Mouse (Mus musculus) cerebellum, adult (tissue): ENCODE measurements around the gene Fam161a.
A peak's percentile ranks its signal among the peaks of the same experiment; 100 is the strongest.
"Not testable (repeated sequence)": the region's sequence is repeated elsewhere in the genome, so short reads cannot be mapped to it uniquely, and the experiment has no call there.

ENCODE experiments used
- ATAC-seq: cut with Nextera tagmentation; 2 replicates; pipeline ENCODE4 v1.9.2; 2017; ENCODE audit warnings: mild to moderate bottlenecking, moderate library complexity, mixed read lengths; ENCODE audit not compliant: insufficient number of reproducible peaks, low FRiP score, low TSS enrichment

Gene Fam161a

DNA sequence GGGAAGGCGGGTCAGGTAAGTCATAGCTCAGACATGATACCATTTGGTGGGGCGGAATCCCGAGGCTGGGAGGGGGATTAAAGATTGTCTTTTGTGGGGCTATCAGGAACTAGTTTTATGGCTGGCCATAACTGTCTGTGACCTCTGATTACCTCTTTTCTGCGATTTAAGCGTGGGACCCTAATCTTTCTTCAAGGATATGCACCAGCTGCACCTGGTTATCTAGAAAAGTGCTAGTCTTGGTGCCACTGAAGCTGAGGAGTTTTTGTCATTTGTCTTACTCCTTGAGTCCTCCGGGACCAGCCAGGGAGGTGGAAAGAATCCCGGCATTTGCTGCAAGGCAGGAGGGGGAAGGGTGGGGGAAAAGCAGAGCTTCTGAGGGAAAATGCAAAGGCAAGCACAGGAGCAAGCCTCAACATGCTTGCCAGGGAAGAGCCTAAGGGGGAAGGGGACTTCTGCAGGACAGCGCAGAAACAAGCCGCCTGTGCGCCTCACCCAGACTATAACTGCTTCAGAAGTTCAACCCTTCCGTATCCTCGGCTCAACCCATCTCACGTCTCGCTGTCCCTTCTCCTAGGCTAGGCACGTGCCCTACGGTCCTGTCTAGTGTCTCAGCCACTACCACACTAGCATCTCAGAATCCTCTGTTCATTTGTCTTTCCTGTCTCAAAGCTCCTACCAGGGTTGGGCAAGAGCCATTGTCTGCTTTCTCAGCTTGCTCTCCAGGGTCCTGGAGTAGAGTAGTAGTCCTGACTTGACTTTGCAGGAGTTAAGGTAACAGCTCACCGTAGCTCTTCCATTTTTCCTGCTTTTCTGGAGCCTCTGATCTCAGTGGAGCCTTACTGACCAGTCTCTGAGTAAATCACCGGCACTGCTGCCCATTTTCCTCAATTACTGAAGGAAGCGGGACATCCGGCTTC is 40.6 kb downstream of the Fam161a start:
- no peak for ATAC-seq

DNA sequence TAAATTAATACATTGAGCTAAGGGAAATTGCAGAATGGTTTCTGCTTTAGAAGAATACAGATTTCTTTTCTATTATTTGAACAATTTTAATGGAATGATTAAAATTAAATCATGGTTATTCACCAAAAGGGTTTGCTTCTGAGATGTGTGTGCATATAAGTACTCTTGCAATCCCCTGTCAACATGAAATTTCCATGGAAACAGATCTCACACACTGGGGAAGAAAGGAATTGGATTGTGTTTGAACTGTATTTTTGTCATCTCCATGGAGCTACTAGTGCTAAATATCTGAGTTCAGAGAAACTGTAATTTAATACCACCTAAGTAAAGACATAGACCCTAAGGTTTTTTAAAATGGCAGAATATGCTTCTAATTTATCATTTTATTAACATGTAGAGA is 42.3 kb downstream of the Fam161a start:
- ATAC-seq = no peak

DNA sequence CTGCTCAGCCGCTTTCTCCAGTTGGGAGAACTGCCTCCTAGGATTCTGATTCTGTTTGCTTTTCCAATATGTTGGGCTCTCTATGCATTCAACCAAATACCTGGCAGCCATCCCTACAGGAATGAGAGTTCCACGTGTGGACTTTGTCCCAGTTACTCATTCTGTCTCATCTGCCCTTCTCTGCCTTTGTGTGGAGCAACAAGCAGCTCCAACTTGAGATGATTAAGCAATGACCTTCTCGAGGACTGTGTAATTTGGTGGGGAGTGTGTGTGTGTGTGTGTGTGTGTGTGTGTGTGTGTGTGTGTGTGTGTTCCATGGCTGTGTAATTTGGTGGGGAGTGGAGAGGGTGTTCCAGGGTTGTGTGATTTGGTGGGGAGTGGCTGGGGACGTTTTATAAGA is 45.0 kb downstream of the Fam161a start:
- no peak for ATAC-seq

DNA sequence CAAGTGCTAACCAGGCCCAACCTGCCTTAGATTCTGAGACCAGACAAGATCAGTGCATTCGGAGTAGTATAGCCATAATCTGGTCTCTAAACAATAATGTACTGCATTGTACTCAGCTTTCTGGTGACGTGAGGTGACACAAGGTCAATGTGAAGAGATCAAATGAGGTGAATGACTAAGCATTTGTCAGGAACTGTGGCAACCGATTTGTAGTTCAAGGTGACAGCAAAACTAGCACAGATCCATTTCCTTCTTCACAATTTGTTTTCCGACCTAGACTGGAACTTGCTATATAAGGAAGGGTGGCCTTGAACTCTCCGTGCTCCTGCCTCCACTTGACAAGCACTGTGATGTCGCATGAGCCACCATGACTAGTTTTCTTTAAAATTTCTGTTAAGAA is 55.8 kb downstream of the Fam161a start:
- ATAC-seq = no peak

- no peak for ATAC-seq
These were observed 56.5 kb downstream of the Fam161a start for GRCm38 (mm10) chr11:23063857-23064256.

DNA sequence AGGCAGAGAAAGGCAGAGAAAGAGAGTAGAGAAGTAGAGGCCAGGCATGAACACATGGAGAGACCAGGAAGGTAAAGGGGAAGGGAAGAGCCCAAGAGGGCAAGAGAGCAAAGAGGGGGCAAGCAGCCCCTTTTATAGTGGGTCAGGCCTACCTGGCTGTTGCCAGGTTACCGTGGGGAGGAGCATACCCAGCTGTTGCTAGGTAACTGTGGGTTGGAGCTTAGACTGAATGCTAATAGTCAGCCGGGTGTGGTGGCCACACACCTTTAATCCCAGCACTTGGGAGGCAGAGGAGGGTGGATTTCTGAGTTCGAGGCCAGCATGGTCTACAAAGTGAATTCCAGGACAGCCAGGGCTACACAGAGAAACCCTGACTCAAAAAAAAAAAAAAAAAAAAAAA is 56.9 kb downstream of the Fam161a start:
- ATAC-seq = not testable (repeated sequence)

GRCm38 (mm10) chr11:23065167-23065668 is 57.9 kb downstream of the Fam161a start:
- ATAC-seq = no peak

GRCm38 (mm10) chr11:23067395-23068136 is 60.2 kb downstream of the Fam161a start:
- ATAC-seq = peak; percentile 100

DNA sequence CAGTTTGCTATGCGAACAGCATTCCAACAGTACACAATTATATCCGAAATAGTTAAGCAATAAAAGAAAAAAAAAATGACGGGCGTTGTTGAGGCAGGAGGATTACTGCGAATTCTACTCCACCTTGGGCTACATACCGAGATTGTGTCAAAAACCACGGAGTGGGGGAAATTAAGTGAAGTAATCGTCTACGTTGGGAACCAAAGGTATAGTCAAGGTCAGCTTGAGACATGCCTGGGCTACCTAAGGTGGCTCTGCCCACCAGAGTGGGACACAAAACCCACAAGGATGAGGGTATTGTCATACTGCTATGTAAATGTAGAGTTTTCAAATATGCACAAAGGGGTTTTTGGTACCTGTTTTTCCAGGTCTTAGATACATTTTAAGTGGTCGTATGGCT is 60.9 kb downstream of the Fam161a start:
- no peak for ATAC-seq

- not testable (repeated sequence) for ATAC-seq
These were observed 61.7 kb downstream of the Fam161a start for GRCm38 (mm10) chr11:23068986-23069385.

DNA sequence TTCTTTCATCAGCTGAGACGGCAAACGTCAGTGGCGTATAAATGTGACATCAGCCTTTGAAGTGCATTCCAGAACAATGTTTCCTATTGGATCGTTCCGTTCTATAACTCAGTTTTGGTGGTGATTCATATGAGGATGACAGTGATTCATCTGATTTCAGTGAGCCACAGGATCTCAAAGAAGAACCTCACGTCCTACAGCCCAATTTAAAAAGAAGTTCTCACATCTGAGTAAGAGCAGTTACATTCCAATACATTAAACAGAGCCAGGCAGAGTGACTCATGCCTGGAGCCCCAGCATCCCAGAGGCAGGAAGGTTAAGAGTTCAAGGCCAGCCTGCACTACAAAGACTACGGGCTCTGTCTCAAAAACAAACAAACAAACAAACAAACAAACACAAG is 67.5 kb downstream of the Fam161a start:
- ATAC-seq = no peak

GRCm38 (mm10) chr11:23078541-23078940 is 71.2 kb downstream of the Fam161a start:
- no peak for ATAC-seq
